Mouse (Mus musculus): ENCODE data around the gene Dnah17. TPM values are rescaled to one million over a fixed set of nuclear protein-coding genes. Genes with fewer than 3 reads are reported as not detected.

Gene Dnah17
- polyA plus RNA-seq (2016; fragmentation: Nextera tagmentation; extraction: Ambion mirVana): 0.06 and 0.10 TPM in 2 replicates

DNA sequence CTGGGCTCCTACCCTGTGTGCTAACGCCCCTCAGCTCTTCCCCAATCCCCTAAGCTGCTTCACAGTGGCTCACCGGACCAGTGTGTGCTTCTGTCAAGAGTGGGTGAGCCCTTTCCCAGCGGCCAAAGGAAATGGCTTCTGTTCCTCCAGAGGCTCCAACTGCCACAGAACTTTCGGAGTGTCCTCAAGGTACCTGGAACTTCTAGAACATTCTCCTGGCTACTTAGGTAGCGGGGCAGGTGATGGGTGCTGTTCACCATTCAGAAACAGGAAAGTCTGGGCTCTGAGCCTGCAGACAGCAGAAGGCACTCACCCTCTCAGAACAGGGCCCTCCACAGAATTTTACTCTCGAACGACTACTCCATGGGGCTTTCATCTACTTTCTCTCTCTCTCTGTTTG, at the start of gene Dnah17:
Gene Dnah17, minus strand, starts transcription at position 101 of the 400 bp plus-strand sequence.
- Histone ChIP-seq H3K9me3 (replicated peaks) (no peaks in the 10 kb centered on the region), H3K9ac (no peak within 1 kb of the TSS), H3K4me1 (peaks cover 30% of the 10 kb centered on the region), H3K36me3 (no peaks in the 10 kb centered on the region), H3K4me3 (no peak within 1 kb of the TSS), H3K27me3 (replicated peaks) (no peaks in the 10 kb centered on the region), H3K27ac (no peak within 1 kb of the TSS), H3K4me2 (no peak within 1 kb of the TSS)
- no peak for ATAC-seq
- WGBS (ENCODE audit: insufficient replicate concordance): 65% methylated on average over 7 of the region's 7 CpGs

DNA sequence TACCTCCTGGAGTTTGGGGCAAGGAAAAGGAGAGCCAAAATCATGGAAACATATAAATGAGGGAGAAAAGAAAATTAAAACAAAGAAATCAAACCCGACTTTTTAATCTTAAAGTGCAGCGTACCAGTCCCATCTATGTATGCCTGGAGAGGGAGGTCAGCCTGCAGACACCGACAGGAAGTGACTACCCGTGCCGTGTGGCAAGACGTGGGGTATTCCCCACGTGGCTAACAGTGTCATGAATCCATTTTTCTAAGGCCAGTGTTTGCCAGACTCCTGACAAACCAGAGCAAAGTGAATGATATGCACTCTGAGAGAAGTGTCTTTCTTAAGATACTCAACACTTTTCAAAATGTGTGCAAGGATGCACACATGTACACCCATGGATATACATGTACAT, 49.8 kb upstream of the Dnah17 start:
- no peak overlapping the region for H3K9ac ChIP-seq

GRCm38 (mm10) chr11:118178236-118178635, 47.8 kb upstream of the Dnah17 start:
- no peak overlapping the region for H3K4me2 ChIP-seq
- no peak for ATAC-seq
- H3K27me3 ChIP-seq (replicated peaks): no peaks in the 10 kb centered on the region
- H3K9me3 ChIP-seq (replicated peaks): no peaks in the 10 kb centered on the region
- no peak overlapping the region for H3K9ac ChIP-seq
- H3K4me1 ChIP-seq: peaks cover 12% of the 10 kb centered on the region
- no peak overlapping the region for H3K27ac ChIP-seq
- 60% methylated on average over 5 of the region's 5 CpGs for WGBS (ENCODE audit: insufficient replicate concordance)
- peaks cover 20% of the 10 kb centered on the region; the same call in 1 of the 2 replicates for H3K36me3 ChIP-seq
- H3K4me3 ChIP-seq: no peak overlapping the region

More for the DNA sequence above, 49.8 kb upstream of the Dnah17 start:
- H3K27me3 ChIP-seq (replicated peaks): no peaks in the 10 kb centered on the region
- H3K4me2 ChIP-seq: no peak overlapping the region
- H3K4me1 ChIP-seq: peaks cover 12% of the 10 kb centered on the region
- H3K36me3 ChIP-seq: peaks cover 33% of the 10 kb centered on the region; the same call in 1 of the 2 replicates
- no peak for ATAC-seq
- no peak overlapping the region for H3K27ac ChIP-seq
- H3K9me3 ChIP-seq (replicated peaks): no peaks in the 10 kb centered on the region
- H3K4me3 ChIP-seq: no peak overlapping the region
- 54% methylated on average over 7 of the region's 7 CpGs for WGBS (ENCODE audit: insufficient replicate concordance)

DNA sequence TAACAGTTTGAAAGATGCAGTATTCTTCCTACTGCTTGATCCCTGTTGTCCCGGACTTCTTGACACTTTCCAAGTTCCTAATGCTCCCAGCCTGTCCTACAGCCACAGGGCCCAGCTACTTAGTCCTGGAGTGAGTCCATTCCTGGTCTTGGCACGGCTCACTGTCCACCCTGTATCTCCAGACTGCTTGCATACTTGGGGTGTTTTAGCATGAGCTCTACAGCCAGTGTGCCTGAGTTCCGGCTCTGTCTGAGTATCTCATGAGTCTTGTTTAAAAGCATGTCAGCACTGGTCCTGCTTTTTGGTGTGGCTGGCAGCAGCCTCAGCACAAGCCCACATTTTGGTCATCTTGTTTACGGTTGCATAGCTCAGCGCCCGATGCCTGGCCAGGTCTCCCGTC, 44.3 kb upstream of the Dnah17 start:
- Histone ChIP-seq H3K9me3 (replicated peaks) (no peaks in the 10 kb centered on the region), H3K27ac (no peak overlapping the region), H3K4me2 (no peak overlapping the region), H3K9ac (no peak overlapping the region), H3K36me3 (peaks cover 11% of the 10 kb centered on the region; the same call in 1 of the 2 replicates), H3K27me3 (replicated peaks) (no peaks in the 10 kb centered on the region), H3K4me1 (no peaks in the 10 kb centered on the region), H3K4me3 (no peak overlapping the region)
- no peak for ATAC-seq
- 75% methylated on average over 7 of the region's 7 CpGs for WGBS (ENCODE audit: insufficient replicate concordance)

- 73% methylated on average over 5 of the region's 5 CpGs for WGBS (ENCODE audit: insufficient replicate concordance)
- Histone ChIP-seq H3K4me3 (no peak overlapping the region), H3K9me3 (replicated peaks) (no peaks in the 10 kb centered on the region), H3K9ac (no peak overlapping the region), H3K4me1 (no peaks in the 10 kb centered on the region), H3K27ac (no peak overlapping the region), H3K36me3 (peaks cover 17% of the 10 kb centered on the region; the same call in 1 of the 2 replicates), H3K4me2 (no peak overlapping the region), H3K27me3 (replicated peaks) (no peaks in the 10 kb centered on the region)
- no peak for ATAC-seq
These were observed 42.3 kb upstream of the Dnah17 start for GRCm38 (mm10) chr11:118172768-118173167.

- H3K9ac ChIP-seq: no peak overlapping the region
- H3K4me2 ChIP-seq: no peak overlapping the region
- H3K36me3 ChIP-seq: peaks cover 16% of the 10 kb centered on the region
- no peak for ATAC-seq
- H3K27me3 ChIP-seq (replicated peaks): no peaks in the 10 kb centered on the region
- H3K9me3 ChIP-seq (replicated peaks): no peaks in the 10 kb centered on the region
- H3K4me1 ChIP-seq: no peaks in the 10 kb centered on the region
- no peak overlapping the region for H3K27ac ChIP-seq
- WGBS (ENCODE audit: insufficient replicate concordance): 68% methylated on average over 5 of the region's 5 CpGs
- H3K4me3 ChIP-seq: no peak overlapping the region
These were observed 39.9 kb upstream of the Dnah17 start for GRCm38 (mm10) chr11:118170333-118170732.

DNA sequence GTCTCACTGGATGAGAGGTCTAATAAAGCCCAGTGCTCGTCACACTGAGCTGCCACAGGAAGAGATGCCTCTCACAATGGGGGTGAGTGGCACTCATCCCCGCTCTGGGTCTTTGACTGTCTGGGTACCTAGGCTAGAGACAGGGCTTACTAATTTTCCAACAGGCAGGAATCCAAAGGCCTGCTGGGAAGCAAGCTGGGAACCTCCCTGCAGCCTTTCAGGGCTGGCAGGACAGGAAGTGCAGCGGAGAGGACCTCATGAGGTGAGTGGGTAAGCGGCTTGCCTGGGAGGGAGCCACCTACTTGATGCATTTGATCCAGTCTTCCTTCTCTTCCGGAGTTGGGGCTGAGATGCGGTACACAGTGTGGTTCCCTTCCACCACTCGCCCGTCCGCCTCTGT, 38.3 kb upstream of the Dnah17 start:
- Histone ChIP-seq H3K36me3 (peaks cover 21% of the 10 kb centered on the region), H3K4me1 (no peaks in the 10 kb centered on the region), H3K4me3 (no peak overlapping the region), H3K4me2 (no peak overlapping the region), H3K27me3 (replicated peaks) (no peaks in the 10 kb centered on the region), H3K9me3 (replicated peaks) (no peaks in the 10 kb centered on the region), H3K9ac (no peak overlapping the region), H3K27ac (no peak overlapping the region)
- WGBS (ENCODE audit: insufficient replicate concordance): 79% methylated on average over 9 of the region's 9 CpGs
- ATAC-seq: no peak

- no peak overlapping the region for H3K4me3 ChIP-seq
- no peak overlapping the region for H3K27ac ChIP-seq
- WGBS (ENCODE audit: insufficient replicate concordance): 70% methylated on average over 5 of the region's 5 CpGs
- peaks cover 21% of the 10 kb centered on the region for H3K36me3 ChIP-seq
- no peaks in the 10 kb centered on the region for H3K9me3 ChIP-seq (replicated peaks)
- no peak for ATAC-seq
- H3K9ac ChIP-seq: no peak overlapping the region
- H3K27me3 ChIP-seq (replicated peaks): no peaks in the 10 kb centered on the region
- no peak overlapping the region for H3K4me2 ChIP-seq
- H3K4me1 ChIP-seq: peaks cover under 1% of the 10 kb centered on the region; the same call in 1 of the 2 replicates
These were observed 36.2 kb upstream of the Dnah17 start for GRCm38 (mm10) chr11:118166626-118167025.

GRCm38 (mm10) chr11:118165681-118166080, 35.2 kb upstream of the Dnah17 start:
- Histone ChIP-seq H3K4me1 (peaks cover 7% of the 10 kb centered on the region; the same call in 1 of the 2 replicates), H3K4me2 (no peak overlapping the region), H3K27ac (no peak overlapping the region), H3K36me3 (peaks cover 21% of the 10 kb centered on the region), H3K9ac (no peak overlapping the region), H3K9me3 (replicated peaks) (no peaks in the 10 kb centered on the region), H3K27me3 (replicated peaks) (no peaks in the 10 kb centered on the region), H3K4me3 (no peak overlapping the region)
- no peak for ATAC-seq
- WGBS (ENCODE audit: insufficient replicate concordance): 75% methylated on average over 11 of the region's 11 CpGs

GRCm38 (mm10) chr11:118164566-118164965, 34.1 kb upstream of the Dnah17 start:
- Histone ChIP-seq H3K4me1 (peaks cover 7% of the 10 kb centered on the region; the same call in 1 of the 2 replicates), H3K4me2 (no peak overlapping the region), H3K4me3 (no peak overlapping the region), H3K36me3 (peaks cover 21% of the 10 kb centered on the region), H3K9me3 (replicated peaks) (no peaks in the 10 kb centered on the region), H3K27ac (no peak overlapping the region), H3K9ac (no peak overlapping the region), H3K27me3 (replicated peaks) (no peaks in the 10 kb centered on the region)
- ATAC-seq: no peak
- WGBS (ENCODE audit: insufficient replicate concordance): 72% methylated on average over 8 of the region's 8 CpGs

DNA sequence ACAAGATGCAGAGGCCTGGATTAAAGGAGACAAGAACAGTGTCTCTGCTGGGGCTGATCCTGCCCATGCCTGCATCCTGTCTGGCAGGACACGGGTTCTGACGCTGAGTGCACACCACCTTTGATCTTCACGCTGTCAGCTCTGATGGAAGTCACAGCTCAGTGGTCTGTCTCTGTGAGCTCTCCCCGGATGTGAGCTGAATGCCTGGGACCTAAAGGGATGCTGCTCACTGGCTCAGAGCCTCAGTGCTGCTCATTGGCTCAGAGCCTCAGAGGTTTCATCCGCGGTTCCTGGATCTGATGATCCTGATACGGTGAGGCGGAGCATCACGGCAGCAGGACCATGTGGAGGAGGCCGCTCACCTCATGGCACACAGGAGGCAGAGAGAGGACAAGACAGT, 31.8 kb upstream of the Dnah17 start:
- Histone ChIP-seq H3K27me3 (replicated peaks) (no peaks in the 10 kb centered on the region), H3K36me3 (peaks cover 10% of the 10 kb centered on the region), H3K4me3 (no peak overlapping the region), H3K4me2 (no peak overlapping the region), H3K4me1 (peaks cover 7% of the 10 kb centered on the region; the same call in 1 of the 2 replicates), H3K9me3 (replicated peaks) (no peaks in the 10 kb centered on the region), H3K27ac (no peak overlapping the region), H3K9ac (no peak overlapping the region)
- WGBS (ENCODE audit: insufficient replicate concordance): 70% methylated on average over 10 of the region's 10 CpGs
- no peak for ATAC-seq

GRCm38 (mm10) chr11:118161240-118161639, 30.8 kb upstream of the Dnah17 start:
- no peaks in the 10 kb centered on the region for H3K27me3 ChIP-seq (replicated peaks)
- peaks cover 10% of the 10 kb centered on the region for H3K36me3 ChIP-seq
- peaks cover 7% of the 10 kb centered on the region; the same call in 1 of the 2 replicates for H3K4me1 ChIP-seq
- ATAC-seq: peak; percentile 35; the same call in 1 of the 2 replicates
- H3K9me3 ChIP-seq (replicated peaks): no peaks in the 10 kb centered on the region
- WGBS (ENCODE audit: insufficient replicate concordance): 50% methylated on average over 6 of the region's 6 CpGs
- 0 out of 2 replicates have a peak overlapping the region, but pooled peaks have one; percentile 5 for H3K27ac ChIP-seq
- no peak overlapping the region for H3K4me2 ChIP-seq
- H3K4me3 ChIP-seq: no peak overlapping the region
- no peak overlapping the region for H3K9ac ChIP-seq

DNA sequence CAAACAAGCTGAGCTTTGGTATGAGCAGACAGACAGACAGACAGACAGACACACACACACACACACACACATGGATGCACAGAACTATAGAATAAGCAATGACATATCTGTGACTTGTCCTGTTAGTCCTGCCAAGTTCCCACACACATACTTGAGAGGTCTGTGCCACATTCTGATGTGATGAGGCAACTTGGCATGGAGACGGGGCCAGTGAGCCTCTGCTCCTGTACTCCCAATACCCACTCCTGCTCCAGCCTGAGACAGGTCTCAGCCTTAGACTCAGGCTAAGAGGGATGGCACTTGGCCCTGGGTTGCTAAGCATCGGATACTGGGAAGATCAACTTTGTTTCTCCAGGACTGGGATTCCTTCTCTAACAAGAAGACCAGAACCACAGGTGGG, 30.3 kb upstream of the Dnah17 start:
- Histone ChIP-seq H3K9me3 (replicated peaks) (no peaks in the 10 kb centered on the region), H3K9ac (no peak overlapping the region), H3K4me3 (no peak overlapping the region), H3K36me3 (peaks cover 9% of the 10 kb centered on the region), H3K4me2 (no peak overlapping the region), H3K27me3 (replicated peaks) (no peaks in the 10 kb centered on the region), H3K4me1 (peaks cover 7% of the 10 kb centered on the region; the same call in 1 of the 2 replicates), H3K27ac (0 out of 2 replicates have a peak overlapping the region, but pooled peaks have one; percentile 5)
- whole genome bisulfite sequencing (ENCODE audit: insufficient replicate concordance): 73% methylated on average over 2 of the region's 2 CpGs
- no peak for ATAC-seq
